Mouse (Mus musculus): ENCODE data around the gene Atp11a. TPM values are rescaled to one million over a fixed set of nuclear protein-coding genes. Genes with fewer than 3 reads are reported as not detected.

Atp11a gene
- polyA plus RNA-seq, 1 experiment from 2014 or later, result 8.9 TPM

DNA sequence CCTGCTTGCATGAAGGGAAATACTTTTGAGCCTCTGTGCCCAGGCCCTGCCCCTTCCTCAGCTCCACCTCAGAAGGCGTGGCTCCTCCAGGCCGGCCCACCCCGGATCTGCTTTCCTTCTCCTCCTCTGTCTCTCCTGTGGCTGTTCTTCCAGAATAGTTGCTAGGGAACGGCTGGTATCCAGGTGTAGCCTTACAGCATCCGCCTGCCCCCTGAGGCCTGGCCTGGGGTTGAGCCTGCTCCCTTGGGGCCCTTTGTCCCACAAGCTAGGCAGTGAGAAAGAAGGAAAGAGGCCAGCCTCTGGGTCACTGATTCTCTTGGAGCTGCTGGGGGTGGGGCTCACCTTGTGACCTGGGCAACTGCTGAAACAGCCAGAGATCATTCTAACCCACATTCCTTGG, 155.2 kb downstream of the Atp11a start:
- no peak for ATAC-seq
- H3K4me3 ChIP-seq (ENCODE audit: low read length), result no peak overlapping the region
- 20% methylated on average over 5 of the region's 5 CpGs for WGBS
- no peaks in the 10 kb centered on the region for H3K36me3 ChIP-seq (ENCODE audit: control insufficient read depth, insufficient read depth, low read length)
- H3K9me3 ChIP-seq (ENCODE audit: control insufficient read depth, low read length), result no peaks in the 10 kb centered on the region
- no peak overlapping the region for H3K4me2 ChIP-seq (ENCODE audit: low read length)
- no peak overlapping the region for H3K27ac ChIP-seq (ENCODE audit: low read depth, low read length)
- H3K9ac ChIP-seq (ENCODE audit: low read depth, low read length), result no peak overlapping the region
- no peaks in the 10 kb centered on the region for H3K27me3 ChIP-seq (replicated peaks; ENCODE audit: control insufficient read depth, insufficient read depth, low read length)
- H3K4me1 ChIP-seq (ENCODE audit: control insufficient read depth, insufficient read depth, low read depth, low read length), result peaks cover 6% of the 10 kb centered on the region

DNA sequence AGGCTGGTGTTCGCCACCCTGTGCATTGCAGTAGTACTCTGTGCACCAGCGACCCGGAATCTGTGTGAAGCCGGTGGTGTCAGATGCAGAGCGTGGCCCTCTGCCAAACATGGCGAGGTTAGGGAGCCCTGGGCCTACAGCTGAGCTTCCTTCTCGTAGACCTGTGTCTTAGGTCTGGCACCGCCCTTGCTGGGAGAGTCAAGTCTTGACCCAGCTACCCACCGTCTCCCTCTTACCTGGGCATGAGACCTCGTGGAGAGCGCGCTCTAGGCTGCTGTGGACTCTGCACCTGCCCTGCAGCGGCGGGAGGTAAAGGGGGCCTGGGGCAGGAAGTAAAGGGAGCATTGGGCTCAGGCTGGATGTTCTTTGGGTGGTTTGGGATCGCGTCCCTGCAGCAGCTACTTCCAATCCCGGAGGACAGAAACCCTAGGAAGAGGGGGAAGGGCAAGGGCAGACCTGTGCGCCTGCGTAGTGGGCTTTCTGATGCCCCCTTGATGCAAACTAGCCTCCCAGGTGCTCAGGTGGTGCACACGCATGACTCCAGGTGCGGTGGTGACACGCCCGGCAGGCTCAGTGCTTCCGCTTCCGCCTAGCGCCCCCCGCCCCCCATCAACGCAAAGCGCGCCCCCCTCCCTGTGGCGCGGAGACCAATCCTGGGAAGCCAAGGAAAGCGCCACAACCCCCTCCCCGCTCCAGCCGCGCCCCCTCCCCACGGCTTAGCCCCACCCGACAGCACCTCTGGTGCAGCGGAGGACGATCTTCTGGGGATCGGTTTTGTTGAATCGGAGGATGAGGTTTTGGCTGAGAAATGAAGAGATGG, 158.6 kb downstream of the Atp11a start:
- Histone ChIP-seq H3K36me3 (ENCODE audit: control insufficient read depth, insufficient read depth, low read length) (no peaks in the 10 kb centered on the region), H3K4me2 (ENCODE audit: low read length) (peak overlapping the region; percentile 79), H3K9me3 (ENCODE audit: control insufficient read depth, low read length) (no peaks in the 10 kb centered on the region), H3K27me3 (replicated peaks; ENCODE audit: control insufficient read depth, insufficient read depth, low read length) (no peaks in the 10 kb centered on the region), H3K27ac (ENCODE audit: low read depth, low read length) (peak overlapping the region; percentile 86), H3K4me1 (ENCODE audit: control insufficient read depth, insufficient read depth, low read depth, low read length) (peaks cover 20% of the 10 kb centered on the region), H3K4me3 (ENCODE audit: low read length) (peak overlapping the region; percentile 59), H3K9ac (ENCODE audit: low read depth, low read length) (peak overlapping the region; percentile 72)
- peak; percentile 85 for ATAC-seq
- WGBS, result 12% methylated on average over 38 of the region's 42 CpGs

DNA sequence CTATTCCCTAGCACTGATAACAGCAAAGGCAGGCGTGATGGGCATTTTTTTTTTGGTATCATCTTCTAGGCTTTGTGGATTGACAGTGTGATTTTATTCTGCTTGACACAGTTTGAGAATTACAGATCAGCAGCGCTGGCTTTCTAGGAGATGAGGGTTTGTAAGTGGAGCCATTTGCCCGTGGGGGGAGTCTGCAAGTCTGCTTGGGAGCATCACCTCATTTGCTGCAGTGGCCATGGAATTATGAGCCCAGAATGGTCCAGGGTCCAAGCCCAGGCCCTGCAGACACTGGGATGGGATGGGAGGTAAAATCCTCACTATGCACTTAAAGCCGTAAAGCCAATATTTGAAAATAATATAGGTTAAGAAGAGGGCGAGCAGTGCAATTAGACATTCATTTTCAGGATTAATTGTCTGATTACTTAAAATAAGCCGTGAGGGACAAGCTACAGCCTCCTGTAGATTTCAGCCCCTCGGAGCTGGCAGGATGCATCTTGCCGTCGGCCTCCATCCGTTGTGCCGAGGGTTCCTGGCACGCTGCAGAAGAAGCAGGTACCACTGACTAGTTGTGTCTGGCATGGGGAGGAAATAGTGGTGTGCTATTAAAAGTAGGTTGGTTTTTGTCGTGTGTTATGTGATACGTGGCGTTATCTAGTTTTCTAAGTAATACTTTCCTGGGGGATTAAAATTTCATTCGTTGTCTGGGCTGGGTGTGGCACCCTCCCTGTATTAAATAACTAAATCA, 159.5 kb downstream of the Atp11a start:
- Histone ChIP-seq H3K9ac (ENCODE audit: low read depth, low read length) (peak overlapping the region; percentile 72), H3K4me2 (ENCODE audit: low read length) (peak overlapping the region; percentile 79), H3K36me3 (ENCODE audit: control insufficient read depth, insufficient read depth, low read length) (no peaks in the 10 kb centered on the region), H3K9me3 (ENCODE audit: control insufficient read depth, low read length) (no peaks in the 10 kb centered on the region), H3K27me3 (replicated peaks; ENCODE audit: control insufficient read depth, insufficient read depth, low read length) (no peaks in the 10 kb centered on the region), H3K27ac (ENCODE audit: low read depth, low read length) (peak overlapping the region; percentile 86), H3K4me1 (ENCODE audit: control insufficient read depth, insufficient read depth, low read depth, low read length) (peaks cover 20% of the 10 kb centered on the region), H3K4me3 (ENCODE audit: low read length) (peak overlapping the region; percentile 59)
- ATAC-seq, result no peak
- WGBS, result 42% methylated on average over 16 of the region's 16 CpGs

DNA sequence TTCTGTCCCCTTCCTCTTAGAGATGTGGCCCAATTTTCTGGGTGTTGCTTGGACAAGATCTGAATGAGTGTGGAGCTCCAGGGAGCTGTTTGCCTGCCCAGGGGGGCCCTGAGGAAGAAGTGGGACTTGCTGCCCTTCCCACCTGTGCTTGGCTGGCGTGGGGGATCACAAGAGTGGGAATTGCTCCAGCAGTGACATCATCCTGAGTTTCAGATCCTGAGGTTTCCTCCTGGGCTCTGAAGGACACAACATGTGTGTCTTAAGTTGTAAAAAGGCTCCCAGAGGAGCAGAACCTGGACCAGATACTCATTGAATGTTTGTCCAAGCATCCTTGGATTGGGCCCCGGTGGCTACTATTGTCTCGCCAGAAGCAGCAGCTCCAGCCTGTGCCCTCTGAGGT, 160.2 kb downstream of the Atp11a start:
- peak overlapping the region; percentile 72 for H3K9ac ChIP-seq (ENCODE audit: low read depth, low read length)
- ATAC-seq, result no peak
- peak overlapping the region; percentile 59 for H3K4me3 ChIP-seq (ENCODE audit: low read length)
- no peaks in the 10 kb centered on the region for H3K9me3 ChIP-seq (ENCODE audit: control insufficient read depth, low read length)
- no peaks in the 10 kb centered on the region for H3K36me3 ChIP-seq (ENCODE audit: control insufficient read depth, insufficient read depth, low read length)
- H3K27ac ChIP-seq (ENCODE audit: low read depth, low read length), result peak overlapping the region; percentile 86; the same call in 1 of the 2 replicates
- peak overlapping the region; percentile 79 for H3K4me2 ChIP-seq (ENCODE audit: low read length)
- peaks cover 20% of the 10 kb centered on the region for H3K4me1 ChIP-seq (ENCODE audit: control insufficient read depth, insufficient read depth, low read depth, low read length)
- no peaks in the 10 kb centered on the region for H3K27me3 ChIP-seq (replicated peaks; ENCODE audit: control insufficient read depth, insufficient read depth, low read length)
- 65% methylated on average over 3 of the region's 3 CpGs for WGBS

DNA sequence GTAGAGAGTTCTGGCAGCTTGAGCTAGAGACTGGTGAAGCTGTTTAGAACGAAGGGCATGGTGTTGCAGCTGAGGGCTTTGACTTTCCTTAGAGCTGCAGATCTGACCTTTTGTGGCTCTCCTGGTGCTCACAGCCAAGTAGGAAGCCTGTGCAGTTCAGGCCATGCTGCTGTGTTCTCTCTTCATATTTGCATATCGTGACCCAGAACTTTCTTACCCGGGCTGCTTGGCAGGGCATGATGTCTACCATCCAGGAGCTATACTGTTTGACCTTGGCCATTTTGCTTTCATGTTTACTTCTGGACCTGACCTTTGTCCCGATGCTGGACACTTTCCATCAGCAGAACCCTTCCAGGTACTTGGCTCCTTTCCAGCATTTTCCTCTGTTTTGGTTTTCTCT, 161.0 kb downstream of the Atp11a start:
- ATAC-seq, result no peak
- WGBS, result 87% methylated on average over 4 of the region's 4 CpGs
- Histone ChIP-seq H3K9me3 (ENCODE audit: control insufficient read depth, low read length) (no peaks in the 10 kb centered on the region), H3K4me1 (ENCODE audit: control insufficient read depth, insufficient read depth, low read depth, low read length) (peaks cover 20% of the 10 kb centered on the region), H3K27ac (ENCODE audit: low read depth, low read length) (no peak overlapping the region), H3K4me3 (ENCODE audit: low read length) (peak overlapping the region; percentile 59), H3K4me2 (ENCODE audit: low read length) (peak overlapping the region; percentile 79), H3K36me3 (ENCODE audit: control insufficient read depth, insufficient read depth, low read length) (no peaks in the 10 kb centered on the region), H3K27me3 (replicated peaks; ENCODE audit: control insufficient read depth, insufficient read depth, low read length) (no peaks in the 10 kb centered on the region), H3K9ac (ENCODE audit: low read depth, low read length) (no peak overlapping the region)

Other genes with a start within 250 kb of the Atp11a start
- gene Spaca7, start 184.0 kb upstream of the Atp11a start, polyA plus RNA-seq (2015; fragmentation: Nextera tagmentation; extraction: Ambion mirVana), result not detected in 2 replicates
- gene Tubgcp3, start 84.8 kb upstream of the Atp11a start, polyA plus RNA-seq (2015; fragmentation: Nextera tagmentation; extraction: Ambion mirVana), result 37.2 and 41.7 TPM in 2 replicates
- 142 and 159 TPM in 2 replicates for gene Mcf2l, start 116.8 kb downstream of the Atp11a start, polyA plus RNA-seq (2015; fragmentation: Nextera tagmentation; extraction: Ambion mirVana)